Mouse (Mus musculus): ENCODE results near the gene Uaca. TPM values are rescaled to one million over a fixed set of nuclear protein-coding genes. Genes with fewer than 3 reads are reported as not detected.
A peak's percentile ranks its signal among the peaks of the same experiment; 100 is the strongest.

Gene Uaca
- polyA plus RNA-seq (2016; fragmentation: Nextera tagmentation; extraction: Ambion mirVana) = 34.3 and 39.5 TPM in 2 replicates

DNA sequence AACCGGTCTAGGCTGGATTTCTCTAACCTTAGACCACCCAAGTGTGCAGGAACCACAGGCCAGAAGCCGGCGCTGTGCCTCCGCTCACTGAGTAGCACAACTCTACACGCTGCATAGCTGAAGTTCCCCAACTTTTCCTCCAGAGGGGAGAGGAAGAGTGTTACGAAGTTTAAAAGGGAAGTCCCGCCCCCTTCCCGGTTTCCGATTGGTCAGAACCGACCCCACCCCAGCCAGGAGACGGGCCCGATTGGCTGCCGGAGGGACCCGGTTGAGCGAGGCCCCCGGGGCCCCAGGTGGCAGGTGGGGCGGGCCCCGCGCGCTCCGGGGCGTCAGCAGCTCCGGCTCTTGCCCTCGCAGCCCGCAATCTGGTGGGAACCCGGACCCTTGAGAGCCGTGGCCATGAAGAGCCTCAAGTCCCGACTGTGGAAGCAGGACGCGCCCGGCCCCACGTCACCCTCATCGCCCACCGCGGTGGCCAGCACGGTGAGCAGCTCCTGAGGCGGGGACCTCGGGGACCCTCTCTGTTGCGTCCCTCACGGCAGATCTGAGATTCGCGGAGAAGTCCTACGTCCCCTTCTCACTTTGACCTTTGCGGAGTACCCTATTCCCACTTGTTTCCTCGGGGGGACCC, at the start of gene Uaca:
TSS of gene Uaca (plus strand) at position 333 of the 631 bp plus-strand sequence.
- WGBS = under 1% methylated on average over 45 of the region's 45 CpGs
- peak within 1 kb of the TSS; percentile 91 for H3K4me3 ChIP-seq
- no peaks in the 10 kb centered on the region for H3K36me3 ChIP-seq

DNA sequence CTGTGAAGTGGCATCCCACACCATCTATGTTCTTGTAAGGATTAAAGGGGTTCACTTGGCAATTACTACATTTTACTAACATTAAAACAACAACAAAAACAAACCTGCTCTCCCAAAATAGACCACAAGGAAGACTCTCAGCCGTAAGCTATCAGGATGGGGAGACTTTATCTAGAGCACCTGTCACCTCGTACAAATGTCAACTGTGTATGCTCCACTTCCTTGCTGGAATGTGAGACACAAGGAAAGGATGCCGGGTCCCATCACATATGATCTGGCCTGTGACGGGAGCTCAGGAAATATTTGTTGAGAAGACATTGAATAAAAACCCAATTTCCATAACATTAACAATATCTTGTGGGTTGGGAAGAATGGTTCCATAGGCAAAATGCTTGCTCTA, 49.4 kb upstream of the Uaca start:
- 35% methylated on average over 4 of the region's 4 CpGs for WGBS
- H3K4me1 ChIP-seq = peaks cover 11% of the 10 kb centered on the region
- H3K27ac ChIP-seq = no peak overlapping the region
- no peak for DNase-seq (ENCODE audit: low spot score)
- no peaks in the 10 kb centered on the region for H3K27me3 ChIP-seq (ENCODE audit: insufficient read depth, poor library complexity, severe bottlenecking)
- H3K4me3 ChIP-seq = no peak overlapping the region
- no peaks in the 10 kb centered on the region for H3K9me3 ChIP-seq
- H3K36me3 ChIP-seq = no peaks in the 10 kb centered on the region

More for the DNA sequence above, at the start of gene Uaca:
- Histone ChIP-seq H3K27ac (peak within 1 kb of the TSS; percentile 95), H3K27me3 (ENCODE audit: insufficient read depth, poor library complexity, severe bottlenecking) (no peaks in the 10 kb centered on the region), H3K4me1 (peaks cover 38% of the 10 kb centered on the region), H3K9me3 (no peaks in the 10 kb centered on the region)
- DNase-seq (ENCODE audit: low spot score) = peak; percentile 97

DNA sequence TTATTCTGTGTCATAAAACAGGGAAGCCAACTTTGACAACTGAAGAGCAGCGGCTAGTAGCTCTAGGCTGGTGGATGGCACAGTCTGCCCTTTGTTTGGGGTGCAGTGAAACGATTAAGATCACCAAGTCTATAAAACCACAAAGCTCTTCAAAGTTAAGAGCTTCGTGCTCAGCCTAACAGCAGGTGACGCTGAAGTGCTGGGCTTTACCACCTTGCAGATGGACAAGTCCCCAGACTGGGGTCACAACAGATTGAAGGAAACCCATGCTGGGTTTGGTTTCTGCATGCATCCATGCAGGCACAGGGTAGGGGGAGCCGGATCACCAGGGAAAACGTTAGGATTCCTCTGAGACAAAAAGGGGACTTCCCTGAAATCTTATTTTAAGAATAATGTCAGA, 47.8 kb upstream of the Uaca start:
- 54% methylated on average over 6 of the region's 6 CpGs for WGBS
- Histone ChIP-seq H3K27ac (no peak overlapping the region), H3K4me1 (peaks cover 11% of the 10 kb centered on the region), H3K36me3 (no peaks in the 10 kb centered on the region), H3K4me3 (no peak overlapping the region), H3K27me3 (ENCODE audit: insufficient read depth, poor library complexity, severe bottlenecking) (no peaks in the 10 kb centered on the region), H3K9me3 (no peaks in the 10 kb centered on the region)
- no peak for DNase-seq (ENCODE audit: low spot score)

DNA sequence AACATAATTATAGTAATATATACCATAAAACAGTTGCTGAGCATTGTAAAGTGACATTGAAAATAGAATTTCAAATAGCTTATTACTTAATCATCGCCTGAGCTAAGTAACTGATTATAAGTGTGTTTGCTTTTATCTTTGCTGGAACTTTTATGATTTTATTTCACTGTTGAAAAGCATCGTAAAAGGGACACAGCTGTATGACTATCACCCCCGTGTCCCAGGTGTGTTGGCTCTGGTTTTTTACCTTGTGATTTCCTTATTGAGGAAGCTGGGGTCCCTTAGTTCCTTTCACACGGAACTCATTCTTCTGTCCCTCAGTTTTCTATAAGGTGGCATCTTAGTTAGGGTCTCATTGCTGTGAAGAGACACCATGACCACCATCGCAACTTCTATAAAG, 46.7 kb upstream of the Uaca start:
- Histone ChIP-seq H3K9me3 (no peaks in the 10 kb centered on the region), H3K27me3 (ENCODE audit: insufficient read depth, poor library complexity, severe bottlenecking) (no peaks in the 10 kb centered on the region), H3K36me3 (no peaks in the 10 kb centered on the region), H3K27ac (no peak overlapping the region), H3K4me3 (no peak overlapping the region), H3K4me1 (peaks cover 8% of the 10 kb centered on the region)
- 80% methylated on average over 5 of the region's 5 CpGs for WGBS
- no peak for DNase-seq (ENCODE audit: low spot score)

DNA sequence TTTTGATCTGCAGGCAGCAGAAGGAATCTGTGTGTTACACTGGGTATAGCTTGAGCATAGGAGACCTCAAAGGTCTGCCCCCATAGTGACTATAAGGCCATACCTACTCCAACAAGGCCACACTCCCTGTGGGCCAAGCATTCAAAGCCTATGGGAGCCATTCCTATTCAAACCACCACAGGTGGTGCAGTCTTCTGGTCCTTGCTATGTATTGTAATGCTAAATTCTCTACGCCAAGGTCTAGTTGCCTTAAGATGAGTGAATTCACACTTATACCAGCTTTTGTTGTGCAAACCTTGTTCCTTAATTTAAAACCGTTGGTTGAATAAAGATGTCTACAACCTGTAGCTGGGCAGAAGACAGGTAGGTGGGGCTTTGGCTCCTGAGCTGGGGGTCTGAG, 46.2 kb upstream of the Uaca start:
- Histone ChIP-seq H3K4me3 (no peak overlapping the region), H3K4me1 (peaks cover 3% of the 10 kb centered on the region)
- WGBS = 79% methylated on average over 2 of the region's 2 CpGs

DNA sequence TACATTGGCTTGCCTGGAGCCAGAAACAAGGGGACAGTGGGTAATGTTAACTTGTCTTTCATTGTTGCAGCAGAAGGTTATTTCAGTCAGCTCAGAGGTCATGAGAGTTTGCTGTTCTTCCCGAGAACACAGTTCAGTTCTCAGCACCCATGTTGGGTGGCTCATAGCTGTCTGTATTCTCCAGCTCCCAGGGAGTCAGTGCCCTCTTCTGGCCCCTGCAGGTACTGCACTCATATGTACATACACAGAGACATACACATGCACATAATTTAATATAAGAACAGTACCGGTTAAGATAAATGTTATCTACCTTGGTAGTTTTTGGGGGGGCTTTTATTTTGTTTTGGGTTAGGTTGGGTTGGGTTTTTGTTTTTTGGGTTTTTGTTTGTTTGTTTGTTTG, 45.2 kb upstream of the Uaca start:
- H3K4me3 ChIP-seq = no peak overlapping the region
- no peaks in the 10 kb centered on the region; the same call in 1 of the 2 replicates for H3K4me1 ChIP-seq
- H3K36me3 ChIP-seq = no peaks in the 10 kb centered on the region
- no peaks in the 10 kb centered on the region for H3K9me3 ChIP-seq
- DNase-seq (ENCODE audit: low spot score) = no peak
- 93% methylated on average over 2 of the region's 2 CpGs for WGBS
- no peak overlapping the region for H3K27ac ChIP-seq
- no peaks in the 10 kb centered on the region for H3K27me3 ChIP-seq (ENCODE audit: insufficient read depth, poor library complexity, severe bottlenecking)

More for the DNA sequence above, 46.2 kb upstream of the Uaca start:
- DNase-seq (ENCODE audit: low spot score) = no peak
- Histone ChIP-seq H3K36me3 (no peaks in the 10 kb centered on the region), H3K27ac (no peak overlapping the region), H3K27me3 (ENCODE audit: insufficient read depth, poor library complexity, severe bottlenecking) (no peaks in the 10 kb centered on the region), H3K9me3 (no peaks in the 10 kb centered on the region)

DNA sequence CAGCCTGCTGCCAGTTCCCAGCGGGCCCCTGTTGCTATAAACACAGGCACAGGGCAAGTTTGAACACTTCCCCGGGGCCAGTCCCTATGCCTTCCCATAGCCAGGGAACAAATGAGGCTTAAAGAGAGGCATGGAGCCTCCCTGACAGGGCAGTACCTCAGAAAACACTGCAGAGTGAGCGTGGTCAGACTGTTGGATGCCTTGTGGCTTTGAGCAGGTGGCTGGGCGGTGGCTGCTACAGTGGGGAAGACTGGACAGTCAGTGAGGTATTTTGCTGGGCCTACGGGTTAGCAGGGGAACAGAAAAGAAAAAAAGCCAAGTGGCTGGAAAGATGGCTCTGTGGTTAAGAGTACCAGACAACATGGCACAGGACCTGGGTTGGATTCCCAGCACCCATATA, 43.2 kb upstream of the Uaca start:
- no peaks in the 10 kb centered on the region for H3K36me3 ChIP-seq
- H3K4me1 ChIP-seq = no peaks in the 10 kb centered on the region
- H3K27me3 ChIP-seq (ENCODE audit: insufficient read depth, poor library complexity, severe bottlenecking) = no peaks in the 10 kb centered on the region
- 85% methylated on average over 5 of the region's 5 CpGs for WGBS
- H3K4me3 ChIP-seq = no peak overlapping the region
- H3K9me3 ChIP-seq = no peaks in the 10 kb centered on the region
- H3K27ac ChIP-seq = no peak overlapping the region
- DNase-seq (ENCODE audit: low spot score) = no peak

DNA sequence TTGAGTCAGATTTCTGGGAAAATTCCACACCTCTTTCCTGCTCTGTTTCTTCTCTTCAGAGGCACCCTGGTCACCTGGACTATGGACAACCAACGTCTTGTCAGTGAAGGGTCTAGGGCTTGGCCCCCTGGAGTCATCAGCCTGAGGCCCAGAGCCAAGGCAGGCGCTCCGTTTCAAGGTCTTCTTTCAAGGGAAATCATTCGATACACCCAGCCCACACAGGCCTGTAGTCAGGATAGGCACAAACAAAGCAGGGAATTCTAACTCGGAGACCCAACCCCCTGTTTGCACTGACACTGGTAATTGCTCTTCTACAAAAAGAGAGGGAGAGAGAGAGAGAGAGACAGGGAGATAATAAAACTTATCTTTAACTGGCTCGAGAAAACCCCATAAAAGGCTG, 42.4 kb upstream of the Uaca start:
- DNase-seq (ENCODE audit: low spot score) = no peak
- Histone ChIP-seq H3K4me1 (peaks cover 4% of the 10 kb centered on the region), H3K27me3 (ENCODE audit: insufficient read depth, poor library complexity, severe bottlenecking) (no peaks in the 10 kb centered on the region), H3K4me3 (no peak overlapping the region), H3K27ac (no peak overlapping the region; the same call in 1 of the 2 replicates), H3K9me3 (no peaks in the 10 kb centered on the region), H3K36me3 (no peaks in the 10 kb centered on the region)
- 63% methylated on average over 6 of the region's 6 CpGs for WGBS

DNA sequence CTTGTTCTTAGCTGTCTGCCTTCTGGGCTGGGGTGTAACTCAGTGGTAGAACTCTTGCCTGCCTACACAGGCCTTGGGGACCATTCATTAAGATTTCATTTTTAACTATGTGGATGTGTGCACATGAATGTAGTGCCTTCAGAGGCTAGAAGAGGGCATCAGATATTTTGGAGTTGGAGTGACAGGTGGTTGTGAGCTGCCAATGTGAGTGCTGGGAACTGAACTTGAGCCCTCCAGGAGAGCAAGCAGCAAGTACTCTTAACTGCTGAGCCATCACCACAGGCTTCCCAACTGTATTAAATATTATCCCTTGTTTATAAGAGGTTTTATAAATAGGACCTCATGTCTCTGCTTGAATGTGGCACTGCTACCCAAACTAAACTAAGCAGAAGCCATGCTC, 41.7 kb upstream of the Uaca start:
- Histone ChIP-seq H3K36me3 (no peaks in the 10 kb centered on the region), H3K4me1 (peaks cover 11% of the 10 kb centered on the region), H3K27me3 (ENCODE audit: insufficient read depth, poor library complexity, severe bottlenecking) (no peaks in the 10 kb centered on the region), H3K4me3 (no peak overlapping the region), H3K27ac (no peak overlapping the region), H3K9me3 (no peaks in the 10 kb centered on the region)
- no peak for DNase-seq (ENCODE audit: low spot score)

DNA sequence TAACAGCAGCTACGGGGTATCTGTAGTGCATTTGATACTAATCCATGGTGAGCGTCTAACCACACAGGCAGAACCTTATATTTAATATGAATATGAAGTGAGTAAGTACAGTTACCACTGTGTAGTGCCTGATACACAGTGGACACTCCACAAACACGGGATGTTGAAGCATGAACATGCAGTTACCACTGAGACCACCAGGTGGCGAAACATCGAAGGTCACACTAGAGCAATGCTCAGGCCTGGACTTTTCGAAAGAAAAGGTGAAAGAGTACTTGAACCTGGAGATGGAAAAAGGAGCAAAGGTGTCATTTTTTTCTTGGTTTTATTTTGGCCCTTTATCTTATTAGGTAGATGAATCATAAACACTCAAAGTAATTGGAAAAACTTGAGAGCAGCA, 38.1 kb upstream of the Uaca start:
- Histone ChIP-seq H3K27ac (peak overlapping the region; percentile 74; the same call in 1 of the 2 replicates), H3K36me3 (no peaks in the 10 kb centered on the region), H3K4me3 (no peak overlapping the region), H3K27me3 (ENCODE audit: insufficient read depth, poor library complexity, severe bottlenecking) (no peaks in the 10 kb centered on the region), H3K4me1 (peaks cover 32% of the 10 kb centered on the region), H3K9me3 (no peaks in the 10 kb centered on the region)
- no peak for DNase-seq (ENCODE audit: low spot score)
- WGBS = 37% methylated on average over 6 of the region's 6 CpGs

DNA sequence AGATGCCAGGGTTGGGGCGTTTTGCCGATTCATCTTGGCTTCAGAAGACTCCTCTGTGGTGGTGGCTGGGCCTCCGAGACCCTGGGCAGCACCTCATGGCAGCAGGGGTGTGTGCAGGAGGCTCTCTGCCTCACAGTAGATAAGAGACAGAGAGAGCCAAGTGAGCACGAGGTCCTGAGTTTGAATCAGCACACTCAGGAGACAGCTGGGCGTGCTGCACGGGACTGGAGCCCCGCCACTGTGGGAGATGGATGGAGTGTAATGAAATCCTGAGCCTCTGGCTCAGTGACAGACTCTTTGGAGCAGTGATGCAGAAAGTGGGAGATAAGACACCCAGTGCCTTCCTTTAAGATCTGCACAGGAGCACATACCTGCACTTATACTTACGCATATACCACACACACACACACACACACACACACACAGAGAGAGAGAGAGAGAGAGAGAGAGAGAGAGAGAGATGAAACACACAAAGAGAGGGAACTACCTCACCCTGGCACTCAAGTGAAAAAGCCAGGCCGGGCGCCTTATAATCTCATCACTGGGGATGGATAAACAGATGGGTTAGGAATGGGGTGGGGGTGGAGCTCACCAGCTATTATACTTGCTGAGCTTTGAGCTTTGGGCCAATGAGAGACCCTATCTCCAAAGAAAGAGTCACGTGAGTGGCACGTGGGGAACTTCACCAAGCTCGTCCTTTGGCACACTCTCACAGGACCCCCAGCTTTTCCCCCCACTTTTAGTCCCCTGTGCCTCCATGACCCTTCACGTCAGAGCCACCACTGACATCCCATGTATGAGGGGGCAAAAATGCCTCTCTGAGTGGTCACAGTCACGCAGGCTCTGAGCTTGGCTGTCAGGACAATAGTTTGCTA, 37.2 kb upstream of the Uaca start:
- Histone ChIP-seq H3K27me3 (ENCODE audit: insufficient read depth, poor library complexity, severe bottlenecking) (no peaks in the 10 kb centered on the region), H3K9me3 (no peaks in the 10 kb centered on the region), H3K36me3 (no peaks in the 10 kb centered on the region), H3K4me1 (peaks cover 32% of the 10 kb centered on the region), H3K27ac (peak overlapping the region; percentile 74), H3K4me3 (no peak overlapping the region)
- DNase-seq (ENCODE audit: low spot score) = no peak
- 54% methylated on average over 15 of the region's 15 CpGs for WGBS

DNA sequence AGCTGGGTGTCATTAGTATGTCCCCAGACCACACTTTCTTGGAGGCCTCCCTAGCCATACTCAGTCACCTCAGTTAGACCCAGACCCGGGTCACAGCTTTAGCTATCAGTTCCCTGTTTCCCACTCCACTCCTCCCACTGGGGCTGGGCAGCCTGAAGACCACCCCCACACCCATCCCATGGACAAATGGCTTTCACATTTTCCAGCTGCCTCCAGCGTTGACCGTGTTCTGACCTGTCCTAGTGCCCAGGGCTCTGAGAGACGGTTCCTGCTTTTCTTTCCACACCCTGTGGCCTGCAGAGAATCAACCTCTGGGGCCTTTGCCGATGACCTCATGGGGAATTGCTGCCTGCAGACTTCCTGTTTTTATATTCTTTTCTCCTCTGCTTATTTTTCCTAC, 36.5 kb upstream of the Uaca start:
- H3K4me1 ChIP-seq = peaks cover 32% of the 10 kb centered on the region
- no peaks in the 10 kb centered on the region for H3K9me3 ChIP-seq
- H3K27ac ChIP-seq = peak overlapping the region; percentile 74
- no peaks in the 10 kb centered on the region for H3K36me3 ChIP-seq
- no peaks in the 10 kb centered on the region for H3K27me3 ChIP-seq (ENCODE audit: insufficient read depth, poor library complexity, severe bottlenecking)
- DNase-seq (ENCODE audit: low spot score) = peak; percentile 91
- H3K4me3 ChIP-seq = no peak overlapping the region
- 6% methylated on average over 5 of the region's 5 CpGs for WGBS

DNA sequence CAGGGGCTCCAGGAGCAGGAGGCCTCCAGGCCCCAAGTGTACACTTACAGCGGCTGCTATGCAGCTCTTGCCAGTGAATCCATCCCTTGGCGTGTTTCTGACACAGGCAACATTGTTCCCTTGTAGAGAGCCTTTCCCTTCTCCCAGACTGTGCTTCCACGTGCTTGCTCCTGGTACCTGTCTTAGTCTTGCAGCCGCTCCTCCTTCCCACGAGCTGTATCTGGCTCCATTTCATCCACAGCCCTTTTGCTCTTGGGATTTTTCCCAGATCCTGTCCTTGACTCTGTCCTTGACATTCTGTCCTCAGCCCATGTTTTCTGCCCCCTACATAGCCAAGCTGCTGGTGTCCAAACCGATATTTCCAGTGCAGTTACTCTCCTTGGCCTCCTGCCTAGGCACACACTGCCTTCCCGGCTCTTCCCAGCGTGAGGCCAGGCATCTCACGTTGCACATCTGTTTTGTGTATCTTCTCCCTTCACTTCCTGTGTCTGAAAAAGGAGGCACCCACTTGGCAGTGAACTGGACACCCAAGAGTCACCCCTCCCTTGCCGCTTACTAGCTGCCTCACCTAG, 34.8 kb upstream of the Uaca start:
- Histone ChIP-seq H3K36me3 (no peaks in the 10 kb centered on the region), H3K27me3 (ENCODE audit: insufficient read depth, poor library complexity, severe bottlenecking) (no peaks in the 10 kb centered on the region), H3K27ac (peak overlapping the region; percentile 74), H3K4me3 (no peak overlapping the region), H3K4me1 (peaks cover 36% of the 10 kb centered on the region), H3K9me3 (no peaks in the 10 kb centered on the region)
- 53% methylated on average over 10 of the region's 10 CpGs for WGBS
- DNase-seq (ENCODE audit: low spot score) = no peak
